In genomic region chr2:96155295-96155694, GRCm38 (mm10) we compare ENCODE assay signal across 27 mouse cellular contexts.
A peak's percentile ranks its signal among the peaks of the same experiment; 100 is the strongest.
DNase-seq lines count a peak whose midpoint lies in the region; ATAC-seq and TF ChIP-seq lines count a peak whose summit lies in the region.
"Had no signal": no experiment of that assay in that cellular context is flagged by ENCODE, and none has a peak within 500 bp of the region (broad histone marks: within the 10 kb centered on the region; RNA-seq: fewer than 3 reads in every experiment).

No protein-coding gene starts in this region.

- DNase-seq in stomach, postnatal 0 days (ENCODE audit: low spot score), result peak; percentile 49
- no peak for DNase-seq in right cerebral cortex, postnatal 4 days
- DNase-seq: adrenal gland, adult 8-10 months; adrenal gland, postnatal 14 days; adrenal gland, postnatal 36 days; B cell, adult 2 months; cerebellum, adult 11-12 months; cerebellum, adult 2 months; cerebellum, adult 9-10 months; cerebellum, postnatal 10 days; cerebellum, postnatal 25 days; embryo, embryonic 11 days had no signal

- H3K4me1 ChIP-seq in intestine, embryonic 15.5 days (replicated peaks), result no peaks in the 10 kb centered on the region
- no peaks in the 10 kb centered on the region for H3K4me1 ChIP-seq in intestine, postnatal 0 days (replicated peaks; ENCODE audit: control insufficient read depth, insufficient read depth, low read length)
- no peaks in the 10 kb centered on the region for H3K4me1 ChIP-seq in intestine, embryonic 16.5 days (ENCODE audit: control insufficient read depth, insufficient read depth, low read length)
- H3K4me1 ChIP-seq in stomach, postnatal 0 days (replicated peaks; ENCODE audit: control insufficient read depth, insufficient read depth), result no peaks in the 10 kb centered on the region
- H3K4me1 ChIP-seq: embryonic facial prominence, embryonic 13.5 days; embryonic facial prominence, embryonic 15.5 days; forebrain, embryonic 10.5 days; forebrain, embryonic 12.5 days had no signal

- no peak for TF ChIP-seq CTCF in intestine, postnatal 0 days (IDR thresholded peaks at IDR 0.05; ENCODE audit: low read depth)
- no peak for TF ChIP-seq CTCF in stomach, postnatal 0 days (IDR thresholded peaks at IDR 0.05; ENCODE audit: low read depth)

- ATAC-seq in intestine, embryonic 15.5 days, result peak; percentile 63; the same call in 1 of the 2 replicates
- ATAC-seq in intestine, postnatal 0 days, result no peak
- ATAC-seq in intestine, embryonic 16.5 days, result peak; percentile 56; the same call in 1 of the 2 replicates
- ATAC-seq in stomach, postnatal 0 days (ENCODE audit: low FRiP score, low TSS enrichment), result peak; percentile 99
- ATAC-seq: activated CD4-positive, CD25-positive, alpha-beta regulatory T cell, adult 4 months; CD4-positive, CD25-positive, alpha-beta regulatory T cell, adult 4 months; forebrain, embryonic 14.5 days; forebrain, embryonic 16.5 days; Patski had no signal

- no peak for TF ChIP-seq EP300 in stomach, postnatal 0 days (optimal IDR thresholded peaks at IDR 0.05)

- no peaks in the 10 kb centered on the region for H3K36me3 ChIP-seq in intestine, embryonic 15.5 days
- no peaks in the 10 kb centered on the region for H3K36me3 ChIP-seq in intestine, postnatal 0 days (ENCODE audit: control insufficient read depth, insufficient read depth)
- no peaks in the 10 kb centered on the region for H3K36me3 ChIP-seq in intestine, embryonic 16.5 days (ENCODE audit: control insufficient read depth, insufficient read depth, low read length)
- no peaks in the 10 kb centered on the region for H3K36me3 ChIP-seq in stomach, postnatal 0 days (ENCODE audit: control insufficient read depth, insufficient read depth, low read length)
- H3K36me3 ChIP-seq: embryonic facial prominence, embryonic 13.5 days; embryonic facial prominence, embryonic 15.5 days; forebrain, embryonic 10.5 days; forebrain, embryonic 12.5 days; G1E had no signal

- no peak overlapping the region for H3K4me3 ChIP-seq in intestine, embryonic 15.5 days (replicated peaks)
- H3K4me3 ChIP-seq in intestine, postnatal 0 days (ENCODE audit: low read depth, low read length), result no peak overlapping the region
- H3K4me3 ChIP-seq in intestine, embryonic 16.5 days (ENCODE audit: low read length), result no peak overlapping the region
- H3K4me3 ChIP-seq in stomach, postnatal 0 days (ENCODE audit: low read depth, low read length), result no peak overlapping the region
- H3K4me3 ChIP-seq: embryonic facial prominence, embryonic 13.5 days; embryonic facial prominence, embryonic 15.5 days; erythroblast, embryonic 14.5 days; forebrain, embryonic 10.5 days; forebrain, embryonic 12.5 days had no signal

- H3K4me2 ChIP-seq in intestine, embryonic 15.5 days (replicated peaks), result no peak overlapping the region
- no peak overlapping the region for H3K4me2 ChIP-seq in intestine, postnatal 0 days (replicated peaks; ENCODE audit: low read depth)
- H3K4me2 ChIP-seq in intestine, embryonic 16.5 days (ENCODE audit: low read depth, low read length), result no peak overlapping the region
- no peak overlapping the region for H3K4me2 ChIP-seq in stomach, postnatal 0 days (replicated peaks; ENCODE audit: low read depth)
- H3K4me2 ChIP-seq: embryonic facial prominence, embryonic 13.5 days; embryonic facial prominence, embryonic 15.5 days; forebrain, embryonic 12.5 days had no signal

- no peaks in the 10 kb centered on the region for H3K27me3 ChIP-seq in intestine, embryonic 15.5 days (replicated peaks)
- H3K27me3 ChIP-seq in intestine, postnatal 0 days (replicated peaks; ENCODE audit: control insufficient read depth, insufficient read depth, low read length), result no peaks in the 10 kb centered on the region
- H3K27me3 ChIP-seq in intestine, embryonic 16.5 days (replicated peaks; ENCODE audit: control insufficient read depth, insufficient read depth, low read length), result no peaks in the 10 kb centered on the region
- H3K27me3 ChIP-seq in stomach, postnatal 0 days (ENCODE audit: control insufficient read depth, insufficient read depth, low read length), result no peaks in the 10 kb centered on the region
- H3K27me3 ChIP-seq: CH12.LX; embryonic facial prominence, embryonic 13.5 days; embryonic facial prominence, embryonic 15.5 days; forebrain, embryonic 12.5 days; Patski had no signal

- WGBS in intestine, embryonic 15.5 days, result 62% methylated on average over 2 of the region's 2 CpGs
- WGBS in intestine, postnatal 0 days, result 52% methylated on average over 2 of the region's 2 CpGs
- 69% methylated on average over 2 of the region's 2 CpGs for WGBS in intestine, embryonic 16.5 days
- 65% methylated on average over 2 of the region's 2 CpGs for WGBS in stomach, postnatal 0 days

- H3K27ac ChIP-seq in intestine, embryonic 15.5 days, result no peak overlapping the region
- no peak overlapping the region for H3K27ac ChIP-seq in intestine, postnatal 0 days (ENCODE audit: low read depth, low read length)
- no peak overlapping the region for H3K27ac ChIP-seq in intestine, embryonic 16.5 days (ENCODE audit: low read length)
- H3K27ac ChIP-seq in stomach, postnatal 0 days (replicated peaks), result no peak overlapping the region
- H3K27ac ChIP-seq: embryonic facial prominence, embryonic 13.5 days; embryonic facial prominence, embryonic 15.5 days; forebrain, embryonic 10.5 days; forebrain, embryonic 12.5 days had no signal

- no peak overlapping the region for H3K9ac ChIP-seq in intestine, embryonic 15.5 days
- H3K9ac ChIP-seq in intestine, postnatal 0 days (ENCODE audit: low read depth, low read length), result no peak overlapping the region
- H3K9ac ChIP-seq in intestine, embryonic 16.5 days (ENCODE audit: low read depth, low read length), result no peak overlapping the region
- H3K9ac ChIP-seq in stomach, postnatal 0 days (ENCODE audit: low read length), result no peak overlapping the region
- H3K9ac ChIP-seq: embryonic facial prominence, embryonic 13.5 days; embryonic facial prominence, embryonic 15.5 days; forebrain, embryonic 12.5 days had no signal

- no peaks in the 10 kb centered on the region for H3K9me3 ChIP-seq in intestine, embryonic 15.5 days
- H3K9me3 ChIP-seq in intestine, postnatal 0 days (ENCODE audit: control insufficient read depth), result no peaks in the 10 kb centered on the region
- H3K9me3 ChIP-seq in intestine, embryonic 16.5 days (ENCODE audit: control insufficient read depth, low read length), result no peaks in the 10 kb centered on the region
- H3K9me3 ChIP-seq in stomach, postnatal 0 days (ENCODE audit: control insufficient read depth, low read length), result no peaks in the 10 kb centered on the region
- H3K9me3 ChIP-seq: embryonic facial prominence, embryonic 13.5 days; embryonic facial prominence, embryonic 15.5 days; forebrain, embryonic 10.5 days; forebrain, embryonic 12.5 days had no signal
